Mouse (Mus musculus) heart, embryonic 15.5 days (tissue): ENCODE results near the gene Mbd6. TPM values are rescaled to one million over a fixed set of nuclear protein-coding genes. Genes with fewer than 3 reads are reported as not detected.
A peak's percentile ranks its signal among the peaks of the same experiment; 100 is the strongest.

Source experiments
- ATAC-seq: fragments of 200-750 bp; cut with Nextera tagmentation; replicated peaks from 2 replicates; pipeline ENCODE4 v1.8.0; 2017; ENCODE audit warnings: low read depth, moderate TSS enrichment; ENCODE audit not compliant: insufficient number of reproducible peaks, insufficient read depth, low FRiP score
- H3K27ac ChIP-seq: fragments of 300-500 bp; sonication (generic); 2 replicates; pipeline ENCODE4 v1.5.1; 2015; ENCODE audit warnings: mild to moderate bottlenecking, inconsistent platforms
- H3K27me3 ChIP-seq: fragments of 300-500 bp; sonication (generic); 2 replicates; pipeline ENCODE4 v1.6.1; 2015; ENCODE audit warnings: inconsistent platforms
- H3K36me3 ChIP-seq: fragments of 300-500 bp; sonication (generic); 2 replicates; pipeline ENCODE4 v1.6.1; 2015; ENCODE audit warnings: mild to moderate bottlenecking, inconsistent platforms
- H3K4me1 ChIP-seq: fragments of 300-500 bp; sonication (generic); replicated peaks from 2 replicates; pipeline ENCODE4 v1.6.1; 2015; ENCODE audit warnings: inconsistent platforms
- H3K4me2 ChIP-seq: fragments of 300-500 bp; sonication (generic); 2 replicates; pipeline ENCODE4 v1.6.1; 2015; ENCODE audit warnings: inconsistent platforms, mild to moderate bottlenecking, moderate library complexity
- H3K4me3 ChIP-seq: fragments of 300-500 bp; sonication (generic); 2 replicates; pipeline ENCODE4 v1.5.1; 2015; ENCODE audit warnings: mild to moderate bottlenecking, inconsistent platforms
- H3K9ac ChIP-seq: fragments of 300-500 bp; sonication (generic); 2 replicates; pipeline ENCODE4 v1.6.1; 2015; ENCODE audit warnings: mild to moderate bottlenecking, inconsistent platforms
- H3K9me3 ChIP-seq: fragments of 300-500 bp; sonication (generic); replicated peaks from 2 replicates; pipeline ENCODE4 v1.6.1; 2016; ENCODE audit warnings: inconsistent platforms
- WGBS: fragments of 180-500 bp; shearing (Covaris S2); methylation state at CpG from one replicate; pipeline ENCODE4 v1.1.7; 2015; ENCODE audit warnings: mixed read lengths; 5-methylcytosine and 5-hydroxymethylcytosine counted together
- polyA plus RNA-seq: library from polyadenylated mRNA; unstranded; fragments of >200 nt; fragmentation: Nextera tagmentation; extraction: Ambion mirVana; gene quantifications from 2 replicates; pipeline ENCODE4 v1.2.1, GENCODE M21; 2015

Gene Mbd6
- polyA plus RNA-seq = 10.6 and 15.7 TPM in 2 replicates

DNA sequence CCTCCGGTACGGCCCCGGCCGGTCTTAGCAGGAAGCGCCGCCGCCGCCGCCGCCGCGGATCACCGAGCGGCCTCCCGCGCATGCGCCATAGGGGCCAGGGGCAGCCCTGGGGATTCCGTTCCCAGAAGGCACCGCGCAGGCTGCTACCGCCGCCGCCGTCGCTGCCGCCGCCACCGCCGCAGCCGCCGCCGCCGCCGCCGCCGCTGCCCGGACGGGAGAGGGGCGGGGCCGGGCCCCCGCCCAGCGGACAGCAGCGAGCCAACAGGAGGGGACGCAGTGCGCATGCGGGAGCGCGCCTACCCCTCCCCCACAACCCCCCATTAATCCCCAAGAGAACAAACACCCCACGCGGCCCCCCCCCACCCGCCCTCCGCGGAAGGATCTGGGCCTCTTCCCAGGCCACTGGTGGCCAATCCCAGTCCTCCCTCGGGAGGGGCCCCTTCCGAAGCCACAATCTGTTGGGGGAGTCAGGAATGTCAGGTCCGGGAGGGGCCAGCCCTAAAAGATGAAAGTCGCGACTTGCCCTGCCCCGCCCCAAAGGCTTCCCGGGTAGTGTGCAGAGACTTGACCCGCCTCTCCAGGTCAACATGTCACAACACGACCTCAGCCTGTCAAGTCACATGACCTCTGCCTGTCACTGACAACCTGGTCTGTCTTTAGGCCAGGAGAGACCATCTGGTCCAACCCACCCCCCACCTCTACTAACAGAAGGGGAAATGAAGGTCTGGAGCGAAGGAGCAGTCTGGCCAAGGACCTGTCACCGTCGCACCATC is at the start of gene Mbd6:
Gene Mbd6 (minus strand): TSS at position 219 of the 773 bp plus-strand sequence.
- H3K27ac ChIP-seq = peak within 1 kb of the TSS; percentile 98
- peaks cover 39% of the 10 kb centered on the region for H3K36me3 ChIP-seq
- H3K9me3 ChIP-seq = no peaks in the 10 kb centered on the region
- 1% methylated on average over 38 of the region's 65 CpGs for WGBS
- H3K9ac ChIP-seq = peak within 1 kb of the TSS; percentile 80
- peaks cover 61% of the 10 kb centered on the region for H3K4me1 ChIP-seq
- H3K27me3 ChIP-seq = no peaks in the 10 kb centered on the region
- peak within 1 kb of the TSS; percentile 90 for H3K4me2 ChIP-seq
- ATAC-seq = peak; percentile 29
- peak within 1 kb of the TSS; percentile 64 for H3K4me3 ChIP-seq

DNA sequence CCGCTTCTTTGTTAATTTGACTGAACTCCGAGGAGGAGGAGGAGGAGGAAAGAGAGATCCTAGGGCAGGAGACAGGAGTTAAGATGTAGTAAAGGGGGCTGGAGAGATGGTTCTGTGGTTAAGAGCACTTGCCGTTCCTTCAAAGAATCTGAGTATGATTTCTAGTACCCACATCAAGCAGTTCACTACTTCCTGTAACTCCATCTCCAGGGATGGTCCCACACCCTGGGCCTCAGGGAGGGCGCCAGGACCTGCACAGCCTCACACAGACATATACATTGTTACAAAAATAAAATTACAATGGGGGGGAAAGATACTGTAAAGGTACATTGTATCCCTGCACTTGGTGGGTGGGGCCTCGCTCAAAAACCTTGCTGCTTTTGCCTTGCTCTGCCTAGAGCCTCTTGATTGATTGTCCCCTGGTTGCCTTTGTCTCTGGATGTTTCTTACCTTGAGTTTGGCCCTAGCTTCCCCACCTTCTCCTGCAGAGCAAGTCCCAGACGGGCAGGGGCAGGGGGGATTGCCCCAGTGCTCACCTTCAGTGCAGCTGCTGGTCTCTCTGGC is 48.8 kb upstream of the Mbd6 start:
- Histone ChIP-seq H3K27ac (no peak overlapping the region), H3K4me1 (peaks cover 36% of the 10 kb centered on the region), H3K27me3 (peaks cover 56% of the 10 kb centered on the region), H3K4me3 (no peak overlapping the region), H3K4me2 (no peak overlapping the region), H3K9ac (no peak overlapping the region), H3K9me3 (no peaks in the 10 kb centered on the region), H3K36me3 (no peaks in the 10 kb centered on the region)
- ATAC-seq = no peak
- 74% methylated on average over 6 of the region's 6 CpGs for WGBS

DNA sequence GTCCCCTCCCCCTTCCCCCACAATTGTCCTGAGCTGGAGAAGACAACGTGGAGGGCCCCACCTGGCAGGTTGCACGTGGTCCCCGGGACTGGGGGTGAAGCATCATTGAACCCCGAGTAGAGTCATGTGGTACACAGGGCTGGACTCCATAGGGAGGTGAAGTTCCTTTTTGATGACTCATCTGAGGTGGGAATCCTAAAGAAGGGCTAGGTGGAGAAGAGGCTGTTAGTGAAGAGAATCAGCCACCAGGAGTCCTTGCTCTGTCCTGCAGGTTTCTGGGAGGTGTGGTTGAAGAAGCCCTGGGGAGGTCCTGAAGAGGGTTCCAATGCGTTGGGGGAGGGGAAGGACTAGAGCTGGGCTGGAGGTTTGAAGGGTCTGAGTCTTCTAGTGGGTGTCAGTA is 48.1 kb upstream of the Mbd6 start:
- Histone ChIP-seq H3K27ac (no peak overlapping the region), H3K36me3 (no peaks in the 10 kb centered on the region), H3K4me2 (no peak overlapping the region), H3K9me3 (no peaks in the 10 kb centered on the region), H3K4me1 (peaks cover 30% of the 10 kb centered on the region), H3K27me3 (peaks cover 60% of the 10 kb centered on the region), H3K4me3 (no peak overlapping the region), H3K9ac (no peak overlapping the region)
- no peak for ATAC-seq
- 54% methylated on average over 5 of the region's 5 CpGs for WGBS

DNA sequence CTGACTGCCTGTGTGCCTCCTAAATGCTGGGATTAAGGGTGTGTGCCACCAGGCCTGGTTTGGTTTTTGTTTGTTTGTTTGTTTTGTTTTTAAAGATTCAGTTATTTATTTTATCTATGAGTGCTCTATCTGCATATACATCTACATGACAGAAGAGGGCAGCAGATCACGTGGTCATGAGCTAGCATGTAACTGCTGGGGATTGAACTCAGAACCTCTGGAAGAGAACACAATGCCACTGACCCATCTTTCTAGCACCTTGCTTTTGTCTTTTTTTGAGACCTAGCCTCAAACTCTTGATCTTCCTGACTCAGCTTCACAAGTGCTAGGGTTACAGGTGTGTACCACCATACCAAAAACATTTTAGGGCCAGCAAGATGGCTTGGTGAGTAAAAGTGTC is 46.5 kb upstream of the Mbd6 start:
- H3K27me3 ChIP-seq = peaks cover 59% of the 10 kb centered on the region
- no peaks in the 10 kb centered on the region for H3K36me3 ChIP-seq
- 41% methylated on average over 1 of the region's 1 CpGs for WGBS

DNA sequence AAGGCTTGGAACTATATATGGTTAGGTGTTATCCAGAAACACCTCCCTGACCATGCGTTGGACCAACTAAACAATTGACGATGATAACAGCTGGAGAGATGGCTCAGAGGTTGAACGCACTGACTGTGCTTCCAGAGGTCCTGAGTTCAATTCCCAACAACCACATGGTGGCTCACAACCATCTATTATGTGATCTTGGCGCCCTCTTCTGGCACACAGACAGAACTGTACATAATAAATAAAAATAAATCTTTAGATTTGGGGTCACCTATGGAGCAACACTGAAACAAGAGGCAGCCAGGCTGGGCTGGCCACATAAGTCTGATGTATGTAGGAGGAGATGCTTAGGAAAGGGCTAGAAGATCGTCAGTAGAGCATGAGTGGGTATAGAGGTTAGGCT is 44.3 kb upstream of the Mbd6 start:
- Histone ChIP-seq H3K4me3 (no peak overlapping the region), H3K9ac (no peak overlapping the region), H3K36me3 (no peaks in the 10 kb centered on the region), H3K27ac (no peak overlapping the region), H3K9me3 (no peaks in the 10 kb centered on the region), H3K4me1 (no peaks in the 10 kb centered on the region), H3K4me2 (no peak overlapping the region), H3K27me3 (peaks cover 70% of the 10 kb centered on the region)
- WGBS = 55% methylated on average over 5 of the region's 5 CpGs
- no peak for ATAC-seq

More for the DNA sequence above, 46.5 kb upstream of the Mbd6 start:
- Histone ChIP-seq H3K27ac (no peak overlapping the region), H3K9ac (no peak overlapping the region), H3K4me1 (peaks cover 13% of the 10 kb centered on the region), H3K4me2 (no peak overlapping the region), H3K4me3 (no peak overlapping the region), H3K9me3 (no peaks in the 10 kb centered on the region)
- ATAC-seq = no peak

DNA sequence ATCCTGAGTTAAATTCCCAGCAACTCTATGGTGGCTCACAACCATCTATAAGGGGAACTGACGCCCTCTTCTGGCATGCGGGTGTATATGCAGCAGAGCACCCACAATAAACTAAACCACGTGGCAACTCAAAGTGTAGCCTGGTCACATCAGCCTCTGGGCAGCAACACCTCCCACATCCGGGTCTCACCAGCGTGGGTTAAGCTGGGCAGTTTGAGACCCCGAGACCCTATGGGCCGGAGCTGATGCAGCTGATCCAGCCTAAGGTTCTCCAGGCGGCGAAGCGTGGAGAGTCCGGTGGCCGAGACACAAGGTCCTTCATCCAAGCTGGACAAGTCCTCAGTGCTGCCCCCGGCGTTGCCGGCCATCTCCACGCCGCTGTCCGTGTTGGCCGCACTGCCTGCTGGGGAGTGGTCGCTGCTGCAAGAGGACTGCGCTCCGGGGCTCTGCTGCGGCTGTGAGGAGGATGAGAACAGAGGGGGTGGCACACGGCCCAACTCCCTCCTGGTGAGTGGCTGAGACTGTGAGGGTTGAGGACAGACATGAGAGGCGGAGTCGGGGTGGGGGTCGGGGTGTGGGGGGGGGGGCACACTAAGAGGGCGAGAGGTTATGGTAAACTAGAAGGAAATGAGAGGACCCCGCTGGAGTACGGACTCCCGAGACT is 43.5 kb upstream of the Mbd6 start:
- H3K4me3 ChIP-seq = no peak overlapping the region
- 42% methylated on average over 31 of the region's 31 CpGs for WGBS

DNA sequence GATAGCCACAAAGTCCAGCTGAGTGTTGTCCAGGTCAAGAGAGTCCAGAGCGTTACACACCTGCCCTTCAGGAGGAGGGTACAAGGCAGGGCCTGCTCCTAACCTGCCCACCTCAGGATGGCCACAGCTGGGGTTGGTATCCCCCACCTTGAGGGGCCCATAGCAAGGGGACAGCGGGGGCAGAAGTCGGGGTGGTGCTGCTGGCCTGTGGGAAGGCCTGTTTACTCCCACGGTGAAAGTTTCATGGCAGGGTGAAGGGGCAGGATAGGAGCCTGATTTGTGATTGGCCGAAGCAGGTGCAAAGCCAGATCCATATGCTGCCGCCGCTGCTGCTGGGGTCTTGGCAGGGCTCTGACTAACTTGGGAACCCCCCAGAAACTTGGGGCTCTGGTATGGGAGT is 41.4 kb upstream of the Mbd6 start:
- Histone ChIP-seq H3K4me3 (no peak overlapping the region), H3K27ac (no peak overlapping the region), H3K4me2 (no peak overlapping the region), H3K27me3 (peaks cover 78% of the 10 kb centered on the region), H3K9ac (no peak overlapping the region), H3K9me3 (no peaks in the 10 kb centered on the region), H3K4me1 (peaks cover 21% of the 10 kb centered on the region), H3K36me3 (no peaks in the 10 kb centered on the region)
- WGBS = 78% methylated on average over 7 of the region's 7 CpGs
- ATAC-seq = no peak

More for the DNA sequence above, 43.5 kb upstream of the Mbd6 start:
- Histone ChIP-seq H3K27ac (no peak overlapping the region), H3K9me3 (no peaks in the 10 kb centered on the region), H3K4me1 (peaks cover 5% of the 10 kb centered on the region), H3K27me3 (peaks cover 73% of the 10 kb centered on the region), H3K4me2 (peak overlapping the region; percentile 44; the same call in 1 of the 2 replicates), H3K9ac (no peak overlapping the region), H3K36me3 (no peaks in the 10 kb centered on the region)
- ATAC-seq = no peak

DNA sequence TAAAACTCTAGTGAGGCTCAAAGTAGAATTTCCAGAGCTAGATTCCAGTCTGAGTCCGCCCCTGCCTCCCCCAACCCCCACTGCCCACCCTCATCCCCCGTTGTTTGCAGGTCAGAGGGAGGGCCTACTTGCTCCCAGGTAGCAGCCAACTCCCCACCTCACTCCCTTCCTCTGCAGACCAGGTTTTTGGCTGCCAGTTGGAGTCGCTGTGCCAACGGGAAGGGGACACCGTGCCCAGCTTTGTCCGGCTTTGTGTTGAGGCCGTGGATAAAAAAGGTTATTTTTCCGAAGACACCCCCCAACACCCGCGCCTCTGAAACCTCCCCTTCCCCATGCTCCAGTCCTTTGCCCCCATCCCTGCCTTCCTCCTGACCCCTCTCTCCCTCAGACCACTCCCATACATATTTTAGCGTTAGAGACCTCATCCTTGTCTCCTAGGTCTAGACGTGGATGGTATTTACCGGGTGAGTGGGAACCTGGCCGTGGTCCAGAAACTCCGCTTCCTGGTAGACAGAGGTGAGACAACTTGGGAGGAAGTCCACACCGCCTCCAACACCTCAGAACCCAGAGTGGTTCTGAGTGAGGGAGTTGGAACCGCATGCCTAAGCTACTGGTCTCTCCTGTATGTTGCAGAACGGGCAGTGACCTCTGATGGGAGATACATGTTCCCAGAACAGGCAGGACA is 38.8 kb upstream of the Mbd6 start:
- H3K9ac ChIP-seq = no peak overlapping the region
- peaks cover 21% of the 10 kb centered on the region for H3K4me1 ChIP-seq
- peak overlapping the region; percentile 50; the same call in 1 of the 2 replicates for H3K4me3 ChIP-seq
- no peak for ATAC-seq
- peaks cover 95% of the 10 kb centered on the region for H3K27me3 ChIP-seq
- no peaks in the 10 kb centered on the region for H3K9me3 ChIP-seq
- H3K4me2 ChIP-seq = no peak overlapping the region
- no peak overlapping the region for H3K27ac ChIP-seq
- H3K36me3 ChIP-seq = no peaks in the 10 kb centered on the region
- WGBS = 50% methylated on average over 18 of the region's 18 CpGs

DNA sequence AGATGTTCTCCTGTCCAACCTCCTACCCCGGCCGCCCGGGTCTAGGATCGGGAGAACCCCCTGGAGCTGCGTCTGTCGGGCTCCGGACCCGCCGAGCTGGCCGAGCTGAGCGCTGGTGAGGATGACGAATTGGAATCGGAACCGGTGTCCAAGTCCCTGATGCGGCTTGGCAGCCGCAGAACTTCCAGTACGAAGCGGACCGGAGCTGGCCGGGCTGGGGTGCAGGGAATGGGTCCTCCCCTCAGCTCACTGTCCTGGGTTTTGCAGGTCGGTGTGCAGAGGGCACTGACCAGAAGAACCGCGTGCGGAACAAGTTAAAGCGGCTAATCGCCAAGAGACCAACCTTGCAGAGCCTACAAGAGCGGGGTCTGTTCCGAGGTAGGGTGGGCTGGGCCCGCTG is 38.0 kb upstream of the Mbd6 start:
- Histone ChIP-seq H3K27ac (no peak overlapping the region), H3K4me3 (peak overlapping the region; percentile 50), H3K36me3 (no peaks in the 10 kb centered on the region), H3K27me3 (peaks cover 95% of the 10 kb centered on the region), H3K4me1 (peaks cover 21% of the 10 kb centered on the region), H3K9me3 (no peaks in the 10 kb centered on the region), H3K4me2 (peak overlapping the region; percentile 81), H3K9ac (peak overlapping the region; percentile 53)
- ATAC-seq = no peak
- 9% methylated on average over 29 of the region's 29 CpGs for WGBS

DNA sequence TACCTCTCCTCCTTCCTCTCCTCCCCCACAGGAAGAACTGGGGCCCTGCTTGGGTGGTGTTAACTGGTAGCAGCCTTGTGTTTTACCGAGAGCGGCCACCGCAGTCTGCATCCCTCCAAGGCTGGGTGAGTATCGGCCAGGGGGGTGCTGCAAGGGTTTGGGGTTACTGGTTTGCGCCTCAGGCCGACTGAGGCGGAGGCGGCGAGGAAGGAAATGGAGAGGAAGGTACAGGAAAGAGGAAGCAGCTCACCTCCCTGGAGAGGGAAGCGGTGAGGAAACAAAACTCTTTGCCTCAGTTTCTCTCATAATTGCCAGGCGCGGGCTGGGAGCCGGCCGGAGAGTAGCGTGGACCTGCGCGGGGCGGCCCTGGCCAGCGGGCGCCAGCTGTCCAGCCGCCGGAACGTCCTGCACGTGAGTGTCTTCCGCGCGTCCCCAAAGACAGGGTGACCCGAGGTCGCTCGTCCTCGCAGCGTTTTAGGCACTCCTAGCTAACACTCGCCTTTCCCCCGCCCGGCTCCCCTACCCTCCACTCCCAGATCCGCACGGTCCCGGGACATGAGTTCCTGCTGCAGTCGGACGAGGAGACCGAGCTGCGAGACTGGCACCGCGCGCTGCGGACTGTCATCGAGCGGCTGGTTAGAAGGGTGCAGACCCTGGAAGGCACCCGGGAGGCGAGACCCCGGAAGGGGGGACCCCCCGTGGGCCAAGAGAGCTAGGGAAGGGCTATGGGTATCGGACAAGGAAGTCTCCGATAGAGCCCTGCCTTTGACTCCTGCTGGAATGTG is 37.4 kb upstream of the Mbd6 start:
- peak overlapping the region; percentile 81 for H3K4me2 ChIP-seq
- H3K27me3 ChIP-seq = peaks cover 93% of the 10 kb centered on the region
- no peaks in the 10 kb centered on the region for H3K9me3 ChIP-seq
- peak overlapping the region; percentile 53 for H3K9ac ChIP-seq
- 1% methylated on average over 52 of the region's 54 CpGs for WGBS
- no peak overlapping the region; the same call in 1 of the 2 replicates for H3K27ac ChIP-seq
- H3K36me3 ChIP-seq = no peaks in the 10 kb centered on the region
- peak overlapping the region; percentile 50 for H3K4me3 ChIP-seq
- ATAC-seq = no peak
- peaks cover 21% of the 10 kb centered on the region for H3K4me1 ChIP-seq
